Mouse (Mus musculus) bone marrow macrophage, adult 2 months (primary cell): ENCODE measurements around the gene Mbd4.

Experiments used
- CTCF ChIP-seq: IDR thresholded peaks from 2 replicates; pipeline ENCODE4 v1.5.1; 2012; ENCODE audit warnings: low read depth, mild to moderate bottlenecking, low read length, moderate library complexity
- POLR2A ChIP-seq: IDR thresholded peaks from 2 replicates; pipeline ENCODE4 v1.6.1; 2012; ENCODE audit warnings: mild to moderate bottlenecking, low read depth, low read length, borderline replicate concordance

DNA sequence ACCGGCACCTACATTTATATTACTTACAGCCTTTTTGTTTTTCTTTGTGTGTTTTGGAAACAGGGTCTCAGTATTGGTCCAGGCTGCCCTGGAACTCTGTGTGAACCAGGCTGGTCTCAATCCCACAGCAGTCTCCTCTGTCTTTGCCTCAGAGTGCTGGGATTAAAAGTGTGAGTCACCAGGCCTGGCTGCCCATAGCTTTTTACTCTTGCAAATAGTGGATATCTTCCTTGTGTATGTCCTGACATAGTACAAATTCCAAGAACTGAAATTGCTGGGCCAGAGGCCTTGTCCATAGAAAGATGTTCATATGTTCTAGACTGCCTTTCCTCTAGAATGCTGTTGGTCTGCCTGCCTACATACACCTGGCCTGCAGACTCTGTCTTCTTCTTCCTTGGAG, 43.2 kb upstream of the Mbd4 start:
- TF ChIP-seq CTCF (no peak), POLR2A (no peak)
